Mouse (Mus musculus): Measurements from ENCODE around the gene Smyd2. TPM values are rescaled to one million over a fixed set of nuclear protein-coding genes. Genes with fewer than 3 reads are reported as not detected.

Gene Smyd2
- polyA plus RNA-seq, 1 experiment from 2014 or later, result 73.9 TPM

DNA sequence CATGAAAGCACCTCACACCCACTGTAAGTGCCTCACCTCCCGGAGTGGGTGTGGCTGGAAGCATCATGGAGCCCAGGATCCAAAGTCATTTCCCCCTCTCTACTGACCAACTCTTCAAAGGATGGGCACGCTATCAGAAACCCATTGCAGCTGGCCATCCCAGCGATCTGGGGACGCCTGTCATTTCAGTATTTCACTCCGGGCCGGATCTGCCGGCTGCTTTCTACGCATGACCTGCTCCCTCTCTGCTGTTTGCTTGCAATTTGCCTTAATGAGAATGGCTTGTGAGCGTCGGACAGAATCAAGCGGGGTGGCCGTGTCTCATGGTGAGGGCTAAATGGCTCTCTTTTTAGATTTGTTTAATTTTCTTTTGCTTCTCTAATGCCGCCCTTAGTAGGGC, 88.0 kb downstream of the Smyd2 start:
- H3K9ac ChIP-seq, result no peak overlapping the region
- no peaks in the 10 kb centered on the region for H3K36me3 ChIP-seq (replicated peaks; ENCODE audit: control insufficient read depth, insufficient read depth)
- no peaks in the 10 kb centered on the region for H3K4me1 ChIP-seq (replicated peaks; ENCODE audit: control insufficient read depth, insufficient read depth, low read length)
- H3K27me3 ChIP-seq (ENCODE audit: control insufficient read depth, insufficient read depth, low read length), result no peaks in the 10 kb centered on the region
- WGBS, result 51% methylated on average over 13 of the region's 13 CpGs
- no peak overlapping the region for H3K27ac ChIP-seq
- H3K4me2 ChIP-seq (replicated peaks), result no peak overlapping the region
- no peaks in the 10 kb centered on the region for H3K9me3 ChIP-seq (ENCODE audit: control insufficient read depth, low read length)
- DNase-seq (ENCODE audit: low spot score), result no peak
- H3K4me3 ChIP-seq (replicated peaks; ENCODE audit: low read length), result no peak overlapping the region
- no peak for ATAC-seq (ENCODE audit: low FRiP score)

GRCm38 (mm10) chr1:189833351-189833750, 88.8 kb downstream of the Smyd2 start:
- H3K9me3 ChIP-seq (ENCODE audit: control insufficient read depth, low read length), result no peaks in the 10 kb centered on the region
- no peak overlapping the region for H3K4me2 ChIP-seq (replicated peaks)
- no peak overlapping the region for H3K9ac ChIP-seq
- H3K36me3 ChIP-seq (replicated peaks; ENCODE audit: control insufficient read depth, insufficient read depth), result no peaks in the 10 kb centered on the region
- DNase-seq (ENCODE audit: low spot score) (no peak), ATAC-seq (ENCODE audit: low FRiP score) (no peak)
- no peaks in the 10 kb centered on the region for H3K4me1 ChIP-seq (replicated peaks; ENCODE audit: control insufficient read depth, insufficient read depth, low read length)
- WGBS, result 84% methylated on average over 7 of the region's 7 CpGs
- H3K4me3 ChIP-seq (replicated peaks; ENCODE audit: low read length), result no peak overlapping the region
- no peak overlapping the region for H3K27ac ChIP-seq
- H3K27me3 ChIP-seq (ENCODE audit: control insufficient read depth, insufficient read depth, low read length), result no peaks in the 10 kb centered on the region

DNA sequence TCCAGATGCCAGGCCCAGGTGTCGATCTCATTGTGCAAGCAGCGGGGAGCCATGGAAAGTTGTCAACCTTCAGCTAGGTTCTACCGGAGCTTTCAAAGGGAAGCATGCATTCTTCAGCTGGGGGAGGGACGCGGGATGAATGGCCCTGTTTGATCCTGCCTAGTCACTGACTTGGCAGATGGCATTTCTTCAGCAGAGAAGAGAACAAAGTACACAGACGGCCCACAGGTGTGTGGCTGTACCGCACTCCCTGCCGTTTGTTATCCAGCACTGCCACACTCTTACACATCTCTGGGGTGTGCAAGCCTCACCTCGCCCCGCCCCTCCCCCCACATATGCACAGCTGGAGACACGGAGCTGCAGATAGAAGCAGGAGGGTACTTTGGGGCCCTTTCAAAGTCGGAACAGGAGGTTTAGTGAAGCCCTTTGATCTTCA, 91.3 kb downstream of the Smyd2 start:
- DNase-seq (ENCODE audit: low spot score) (no peak), ATAC-seq (ENCODE audit: low FRiP score) (no peak)
- Histone ChIP-seq H3K36me3 (replicated peaks; ENCODE audit: control insufficient read depth, insufficient read depth) (no peaks in the 10 kb centered on the region), H3K9me3 (ENCODE audit: control insufficient read depth, low read length) (no peaks in the 10 kb centered on the region), H3K4me1 (replicated peaks; ENCODE audit: control insufficient read depth, insufficient read depth, low read length) (no peaks in the 10 kb centered on the region), H3K4me3 (replicated peaks; ENCODE audit: low read length) (no peak overlapping the region), H3K4me2 (replicated peaks) (no peak overlapping the region), H3K27me3 (ENCODE audit: control insufficient read depth, insufficient read depth, low read length) (no peaks in the 10 kb centered on the region), H3K27ac (no peak overlapping the region), H3K9ac (no peak overlapping the region)
- 17% methylated on average over 12 of the region's 12 CpGs for WGBS

Other genes starting within 250 kb of the Smyd2 start
- 13.8 and 17.6 TPM in 2 replicates for gene Cenpf, start 234.3 kb downstream of the Smyd2 start, polyA plus RNA-seq (2014; fragmentation: Nextera tagmentation; extraction: Ambion mirVana)
- gene Ptpn14, start 194.1 kb downstream of the Smyd2 start, polyA plus RNA-seq (2014; fragmentation: Nextera tagmentation; extraction: Ambion mirVana), result 2.6 and 3.2 TPM in 2 replicates
- 9.6 and 9.7 TPM in 2 replicates for gene Prox1, start 248.4 kb upstream of the Smyd2 start, polyA plus RNA-seq (2014; fragmentation: Nextera tagmentation; extraction: Ambion mirVana)